Mouse (Mus musculus) MEL (cell line): Measurements from ENCODE around the gene Tufm. TPM values are rescaled to one million over a fixed set of nuclear protein-coding genes. Genes with fewer than 3 reads are reported as not detected.
A peak's percentile ranks its signal among the peaks of the same experiment; 100 is the strongest.

Experiments
- DNase-seq: peaks from one replicate; pipeline ENCODE4 v3.0.0; 2011; ENCODE audit warnings: low read depth, low spot score
- H3K27ac ChIP-seq: 2 replicates; pipeline ENCODE4 v1.5.1; 2012; ENCODE audit warnings: low read depth, mild to moderate bottlenecking, control low read depth, low read length, moderate library complexity; ENCODE audit not compliant: control insufficient read depth
- H3K27me3 ChIP-seq, 2 experiments: fragments of 150-350 bp in 1 of 2; sonication (generic) in 1 of 2; 2 replicates each; pipeline ENCODE4 v1.6.1; 2012; ENCODE audit warnings: low read length in 2 of 2, mild to moderate bottlenecking in 2 of 2, improper control_type of control experiment in 1 of 2, moderate library complexity in 1 of 2; ENCODE audit not compliant: insufficient read depth in 2 of 2, control insufficient read depth in 1 of 2
- H3K36me3 ChIP-seq, 2 experiments: 2 replicates each; pipeline ENCODE4 v1.6.1; 2012 to 2014; ENCODE audit warnings: low read length in 2 of 2, improper control_type of control experiment in 1 of 2, inconsistent platforms in 1 of 2, mild to moderate bottlenecking in 1 of 2; ENCODE audit not compliant: insufficient read depth in 2 of 2, control insufficient read depth in 1 of 2
- H3K4me1 ChIP-seq, 2 experiments: fragments of 150-350 bp in 1 of 2; sonication (generic) in 1 of 2; 2 replicates each; pipeline ENCODE4 v1.6.1; 2012; ENCODE audit warnings: low read length in 2 of 2, improper control_type of control experiment in 1 of 2, mild to moderate bottlenecking in 1 of 2; ENCODE audit not compliant: insufficient read depth in 2 of 2, control insufficient read depth in 1 of 2
- H3K4me3 ChIP-seq, 2 experiments: fragments of 150-350 bp in 1 of 2; sonication (generic) in 1 of 2; 2 replicates each; pipeline ENCODE4 v1.5.1; 2012; ENCODE audit warnings: low read depth in 2 of 2, low read length in 2 of 2, mild to moderate bottlenecking in 2 of 2, moderate library complexity in 2 of 2, control low read depth in 1 of 2, improper control_type of control experiment in 1 of 2; ENCODE audit not compliant: control insufficient read depth in 1 of 2, insufficient read depth in 1 of 2
- H3K79me2 ChIP-seq: 2 replicates; pipeline ENCODE4 v1.6.1; 2012; ENCODE audit warnings: mild to moderate bottlenecking, low read length, moderate library complexity; ENCODE audit not compliant: control insufficient read depth, poor library complexity, insufficient read depth
- H3K9ac ChIP-seq: 2 replicates; pipeline ENCODE4 v1.6.1; 2012; ENCODE audit warnings: low read depth, mild to moderate bottlenecking, control low read depth, low read length, moderate library complexity; ENCODE audit not compliant: control insufficient read depth, poor library complexity, severe bottlenecking
- H3K9me3 ChIP-seq: fragments of 150-350 bp; sonication (generic); replicated peaks from 2 replicates; pipeline ENCODE4 v1.6.1; 2012; ENCODE audit warnings: mild to moderate bottlenecking, low read length, improper control_type of control experiment, moderate library complexity; ENCODE audit not compliant: insufficient read depth
- CHD1 ChIP-seq: IDR thresholded peaks from 2 replicates; pipeline ENCODE4 v1.6.1; 2012; ENCODE audit warnings: low read depth, mild to moderate bottlenecking, inconsistent platforms, low read length, improper control_type of control experiment
- CHD2 ChIP-seq: IDR thresholded peaks from 2 replicates; pipeline ENCODE4 v1.6.1; 2011; ENCODE audit warnings: low read length, improper control_type of control experiment
- CTCF ChIP-seq, 3 experiments: IDR thresholded peaks in 2 of 3; conservative IDR thresholded peaks in 1 of 3; 2 replicates each; pipeline ENCODE4 v1.5.1; 2011 to 2012; ENCODE audit warnings: low read length in 3 of 3, low read depth in 2 of 3, mild to moderate bottlenecking in 2 of 3, improper control_type of control experiment in 1 of 3, inconsistent platforms in 1 of 3, mixed read lengths in 1 of 3, moderate library complexity in 1 of 3; ENCODE audit not compliant: control insufficient read depth in 1 of 3, insufficient read depth in 1 of 3, poor library complexity in 1 of 3, severe bottlenecking in 1 of 3
- ELF1 ChIP-seq: IDR thresholded peaks from 2 replicates; pipeline ENCODE4 v1.6.1; 2014; ENCODE audit warnings: low read depth, mild to moderate bottlenecking, inconsistent platforms, low read length, improper control_type of control experiment, moderate library complexity
- ETS1 ChIP-seq: IDR thresholded peaks from 2 replicates; pipeline ENCODE4 v1.6.1; 2012; ENCODE audit warnings: low read depth, mild to moderate bottlenecking, inconsistent platforms, low read length, improper control_type of control experiment, moderate library complexity
- GABPA ChIP-seq: IDR thresholded peaks from 2 replicates; pipeline ENCODE4 v1.6.1; 2012; ENCODE audit warnings: low read depth, mild to moderate bottlenecking, inconsistent platforms, low read length, improper control_type of control experiment, moderate library complexity
- HCFC1 ChIP-seq: IDR thresholded peaks from 2 replicates; pipeline ENCODE4 v1.6.1; 2012; ENCODE audit warnings: low read depth, mild to moderate bottlenecking, inconsistent platforms, low read length, improper control_type of control experiment, moderate library complexity
- JUND ChIP-seq: IDR thresholded peaks from 2 replicates; pipeline ENCODE4 v1.6.1; 2011; ENCODE audit warnings: low read depth, mild to moderate bottlenecking, improper control_type of control experiment, low read length
- KAT2A ChIP-seq: conservative IDR thresholded peaks from 2 replicates; pipeline ENCODE4 v1.6.1; 2012; ENCODE audit warnings: low read depth, low read length, improper control_type of control experiment, inconsistent platforms
- MAX ChIP-seq: IDR thresholded peaks from 2 replicates; pipeline ENCODE4 v1.6.1; 2011; ENCODE audit warnings: low read length, improper control_type of control experiment
- MAZ ChIP-seq: IDR thresholded peaks from 2 replicates; pipeline ENCODE4 v1.6.1; 2012; ENCODE audit warnings: low read depth, mild to moderate bottlenecking, inconsistent platforms, low read length, improper control_type of control experiment
- MXI1 ChIP-seq: IDR thresholded peaks from 2 replicates; pipeline ENCODE4 v1.6.1; 2011; ENCODE audit warnings: mild to moderate bottlenecking, low read depth, low read length, improper control_type of control experiment
- MYC ChIP-seq: IDR thresholded peaks from 2 replicates; pipeline ENCODE4 v1.6.1; 2011; ENCODE audit warnings: low read depth, mild to moderate bottlenecking, low read length, improper control_type of control experiment, moderate library complexity
- NRF1 ChIP-seq: IDR thresholded peaks from 2 replicates; pipeline ENCODE4 v1.6.1; 2014; ENCODE audit warnings: low read depth, mild to moderate bottlenecking, inconsistent platforms, low read length, improper control_type of control experiment, moderate library complexity; ENCODE audit not compliant: poor library complexity, insufficient read depth, severe bottlenecking
- POLR2A ChIP-seq, 2 experiments: IDR thresholded peaks; 2 replicates each; pipeline ENCODE4 v1.6.1; 2011 to 2012; ENCODE audit warnings: low read length in 2 of 2, mild to moderate bottlenecking in 2 of 2, control low read depth in 1 of 2, improper control_type of control experiment in 1 of 2, low read depth in 1 of 2, moderate library complexity in 1 of 2; ENCODE audit not compliant: control insufficient read depth in 1 of 2, insufficient read depth in 1 of 2, poor library complexity in 1 of 2
- RAD21 ChIP-seq: IDR thresholded peaks from 2 replicates; pipeline ENCODE4 v1.6.1; 2011; ENCODE audit warnings: mild to moderate bottlenecking, low read depth, low read length, improper control_type of control experiment
- RCOR1 ChIP-seq: IDR thresholded peaks from 2 replicates; pipeline ENCODE4 v1.6.1; 2012; ENCODE audit warnings: low read depth, mild to moderate bottlenecking, inconsistent platforms, low read length, improper control_type of control experiment
- SIN3A ChIP-seq: IDR thresholded peaks from 2 replicates; pipeline ENCODE4 v1.6.1; 2012; ENCODE audit warnings: low read length, improper control_type of control experiment, inconsistent platforms
- SMC3 ChIP-seq: IDR thresholded peaks from 2 replicates; pipeline ENCODE4 v1.6.1; 2011; ENCODE audit warnings: low read depth, low read length, improper control_type of control experiment
- TBP ChIP-seq: IDR thresholded peaks from 2 replicates; pipeline ENCODE4 v1.8.0; 2011; ENCODE audit warnings: low read depth, low read length, improper control_type of control experiment
- UBTF ChIP-seq: IDR thresholded peaks from 2 replicates; pipeline ENCODE4 v1.6.1; 2012; ENCODE audit warnings: low read depth, mild to moderate bottlenecking, inconsistent platforms, low read length, improper control_type of control experiment, moderate library complexity, borderline replicate concordance; ENCODE audit not compliant: insufficient read depth
- USF1 ChIP-seq: IDR thresholded peaks from 2 replicates; pipeline ENCODE4 v1.6.1; 2014; ENCODE audit warnings: low read depth, mild to moderate bottlenecking, inconsistent platforms, low read length, improper control_type of control experiment, moderate library complexity
- USF2 ChIP-seq, 2 experiments: IDR thresholded peaks; 2 replicates each; pipeline ENCODE4 v1.6.1; 2011 to 2012; ENCODE audit warnings: improper control_type of control experiment in 2 of 2, low read length in 2 of 2, borderline replicate concordance in 1 of 2, inconsistent platforms in 1 of 2, low read depth in 1 of 2, mild to moderate bottlenecking in 1 of 2; ENCODE audit not compliant: insufficient read depth in 1 of 2
- ZC3H11A ChIP-seq: IDR thresholded peaks from 2 replicates; pipeline ENCODE4 v1.6.1; 2012; ENCODE audit warnings: low read depth, mild to moderate bottlenecking, inconsistent platforms, low read length, improper control_type of control experiment
- ZKSCAN1 ChIP-seq: IDR thresholded peaks from 2 replicates; pipeline ENCODE4 v1.6.1; 2012; ENCODE audit warnings: low read depth, mild to moderate bottlenecking, inconsistent platforms, low read length, improper control_type of control experiment, moderate library complexity
- ZNF384 ChIP-seq: IDR thresholded peaks from 2 replicates; pipeline ENCODE4 v1.6.1; 2012; ENCODE audit warnings: low read depth, mild to moderate bottlenecking, inconsistent platforms, low read length, improper control_type of control experiment
- polyA plus RNA-seq, 2 experiments: library from polyadenylated mRNA; stranded (reverse) in 1 of 2; unstranded in 1 of 2; fragments of >175 nt in 1 of 2; fragments of >200 nt in 1 of 2; gene quantifications; 2 replicates each; pipeline versions ENCODE4 v1.2.1 to v1.2.4; 2012; ENCODE audit warnings: low replicate concordance in 2 of 2, low read depth in 1 of 2; ENCODE audit not compliant: insufficient read length in 2 of 2, insufficient read depth in 1 of 2, missing spikeins in 1 of 2
- total RNA-seq: library from RNA; depleted of rRNA; stranded (reverse); fragments of 300-350 nt; gene quantifications from 2 replicates; pipeline ENCODE4 v1.2.3, GENCODE M21; 2012; rRNA removed

The Tufm gene
- total and polyA plus RNA-seq, 3 experiments = 224 to 397 TPM; not detected in 1

GRCm38 (mm10) chr7:126537820-126538585 lies 50.8 kb downstream of the Tufm start:
- Histone ChIP-seq H3K27ac (no peak overlapping the region), H3K27me3 (no peaks in the 10 kb centered on the region), H3K79me2 (no peaks in the 10 kb centered on the region; the same call in 1 of the 2 replicates), H3K9ac (no peak overlapping the region), H3K9me3 (no peaks in the 10 kb centered on the region), H3K36me3 (peaks cover 0 to 9% of the 10 kb centered on the region in 2 experiments; a peak in 1 of 4 replicates), H3K4me1 (peaks cover 0 to 8% of the 10 kb centered on the region in 2 experiments; a peak in 2 of 4 replicates), H3K4me3 (no peak overlapping the region)
- no peak for TF ChIP-seq TBP
- TF ChIP-seq JUND = no peak
- TF ChIP-seq NRF1 = no peak
- TF ChIP-seq SIN3A = no peak
- TF ChIP-seq ZC3H11A = peak; percentile 29; the same call in 1 of the 2 replicates
- TF ChIP-seq HCFC1 = no peak
- TF ChIP-seq USF2 (IDR thresholded peaks at IDR 0.05; ENCODE audit: borderline replicate concordance in 1 of 2, insufficient read depth in 1 of 2, low read depth in 1 of 2, low read length in 2 of 2) = no peak
- peak; percentile 64 for TF ChIP-seq RAD21
- peak; percentile 89 for TF ChIP-seq SMC3
- no peak for TF ChIP-seq RCOR1
- peak; percentile 57 to 83 (median 73) for TF ChIP-seq CTCF (IDR thresholded peaks at IDR 0.05 in 2 of 3, conservative IDR thresholded peaks at IDR 0.05 in 1 of 3; ENCODE audit: control insufficient read depth in 1 of 3, insufficient read depth in 1 of 3, low read depth in 2 of 3, low read length in 3 of 3, poor library complexity in 1 of 3, severe bottlenecking in 1 of 3)
- TF ChIP-seq ZNF384 = no peak
- TF ChIP-seq GABPA = no peak
- no peak for TF ChIP-seq MAZ
- no peak for TF ChIP-seq ETS1
- TF ChIP-seq KAT2A = no peak
- TF ChIP-seq MAX = no peak
- no peak for TF ChIP-seq USF1
- no peak for TF ChIP-seq ELF1
- no peak for TF ChIP-seq MYC
- TF ChIP-seq MXI1 = no peak
- no peak for TF ChIP-seq ZKSCAN1
- no peak for TF ChIP-seq UBTF
- no peak for TF ChIP-seq CHD2
- no peak for TF ChIP-seq POLR2A (IDR thresholded peaks at IDR 0.05; ENCODE audit: control insufficient read depth in 1 of 2, insufficient read depth in 1 of 2, low read depth in 1 of 2, low read length in 2 of 2, poor library complexity in 1 of 2)
- no peak for TF ChIP-seq CHD1
- DNase-seq = peak; percentile 84

Other genes with a start within 250 kb of the Tufm start
- 3.4 and 3.9 TPM in 2 replicates for gene Sbk1, start 214.7 kb upstream of the Tufm start, total RNA-seq
- 1 to 10 TPM in 1 of 2 experiments, not detected in 1; 5.4 TPM for gene Sbk1, start 214.7 kb upstream of the Tufm start, polyA plus RNA-seq
- gene Lat, start 117.8 kb upstream of the Tufm start, total RNA-seq = 0.62 and 0.75 TPM in 2 replicates
- gene Lat, start 117.8 kb upstream of the Tufm start, polyA plus RNA-seq = 1 to 10 TPM in 1 of 2 experiments, not detected in 1; 1.2 TPM
- 28.9 and 33.3 TPM in 2 replicates for gene Spns1, start 109.9 kb upstream of the Tufm start, total RNA-seq
- 10 to 100 TPM in 1 of 2 experiments, not detected in 1; 81.6 TPM for gene Spns1, start 109.9 kb upstream of the Tufm start, polyA plus RNA-seq
- gene Nfatc2ip, start 90.6 kb upstream of the Tufm start, total RNA-seq = 6.3 and 7.9 TPM in 2 replicates
- gene Nfatc2ip, start 90.6 kb upstream of the Tufm start, polyA plus RNA-seq = 10 to 100 TPM in 1 of 2 experiments, not detected in 1; 13.0 TPM
- not detected in 2 replicates for gene Cd19, start 72.5 kb upstream of the Tufm start, total RNA-seq
- gene Cd19, start 72.5 kb upstream of the Tufm start, polyA plus RNA-seq = not detected
- 12.9 and 15.2 TPM in 2 replicates for gene Rabep2, start 58.6 kb upstream of the Tufm start, total RNA-seq
- gene Rabep2, start 58.6 kb upstream of the Tufm start, polyA plus RNA-seq = 10 to 100 TPM in 1 of 2 experiments, not detected in 1; 16.2 TPM
- 0.04 and 0.20 TPM in 2 replicates for gene Atp2a1, start 24.3 kb upstream of the Tufm start, total RNA-seq
- gene Atp2a1, start 24.3 kb upstream of the Tufm start, polyA plus RNA-seq = under 1 TPM in 1 of 2 experiments, not detected in 1; 0.47 TPM
- 11.8 and 13.1 TPM in 2 replicates for gene Sh2b1, start 11.9 kb upstream of the Tufm start, total RNA-seq
- 10 to 100 TPM in 1 of 2 experiments, not detected in 1; 48.9 TPM for gene Sh2b1, start 11.9 kb upstream of the Tufm start, polyA plus RNA-seq
- gene Atxn2l, start 16.1 kb downstream of the Tufm start, total RNA-seq = 40.8 and 52.1 TPM in 2 replicates
- 100 to 1,000 TPM; 218 to 821 TPM for gene Atxn2l, start 16.1 kb downstream of the Tufm start, polyA plus RNA-seq
- gene Eif3c, start 79.0 kb downstream of the Tufm start, total RNA-seq = 233 and 270 TPM in 2 replicates
- 100 to 1,000 TPM; 404 to 819 TPM for gene Eif3c, start 79.0 kb downstream of the Tufm start, polyA plus RNA-seq
- 0.23 and 0.56 TPM in 2 replicates for gene Apobr, start 97.6 kb downstream of the Tufm start, total RNA-seq
- gene Apobr, start 97.6 kb downstream of the Tufm start, polyA plus RNA-seq = 1 to 10 TPM in 1 of 2 experiments, not detected in 1; 5.4 TPM
- 16.2 and 20.5 TPM in 2 replicates for gene Cln3, start 98.5 kb downstream of the Tufm start, total RNA-seq
- gene Cln3, start 98.5 kb downstream of the Tufm start, polyA plus RNA-seq = 10 to 100 TPM in 1 of 2 experiments, not detected in 1; 61.9 TPM
- not detected in 2 replicates for gene Il27, start 107.6 kb downstream of the Tufm start, total RNA-seq
- under 1 TPM in 1 of 2 experiments, not detected in 1; 0.07 TPM for gene Il27, start 107.6 kb downstream of the Tufm start, polyA plus RNA-seq
- gene Nupr1, start 143.5 kb downstream of the Tufm start, total RNA-seq = 1.8 and 9.5 TPM in 2 replicates
- gene Nupr1, start 143.5 kb downstream of the Tufm start, polyA plus RNA-seq = 10 to 100 TPM in 1 of 2 experiments, not detected in 1; 11.0 TPM
- 56.1 and 81.7 TPM in 2 replicates for gene Sgf29, start 161.9 kb downstream of the Tufm start, total RNA-seq
- gene Sgf29, start 161.9 kb downstream of the Tufm start, polyA plus RNA-seq = 100 to 1,000 TPM in 1 of 2 experiments, not detected in 1; 117 TPM
- not detected in 2 replicates for gene Sult1a1, start 189.1 kb downstream of the Tufm start, total RNA-seq
- gene Sult1a1, start 189.1 kb downstream of the Tufm start, polyA plus RNA-seq = under 1 TPM in 1 of 2 experiments, not detected in 1; 0.36 TPM
- 138 and 163 TPM in 2 replicates for gene Bola2, start 208.0 kb downstream of the Tufm start, total RNA-seq
- 100 to 1,000 TPM in 1 of 2 experiments, not detected in 1; 436 TPM for gene Bola2, start 208.0 kb downstream of the Tufm start, polyA plus RNA-seq
- 4.6 and 5.4 TPM in 2 replicates for gene Slx1b, start 208.4 kb downstream of the Tufm start, total RNA-seq
- gene Slx1b, start 208.4 kb downstream of the Tufm start, polyA plus RNA-seq = 10 to 100 TPM in 1 of 2 experiments, not detected in 1; 10.2 TPM
- 195 and 279 TPM in 2 replicates for gene Coro1a, start 220.4 kb downstream of the Tufm start, total RNA-seq
- gene Coro1a, start 220.4 kb downstream of the Tufm start, polyA plus RNA-seq = 100 to 1,000 TPM in 1 of 2 experiments, not detected in 1; 204 TPM